Mouse (Mus musculus): ENCODE data around the gene Neil1. TPM values are rescaled to one million over a fixed set of nuclear protein-coding genes. Genes with fewer than 3 reads are reported as not detected.
A peak's percentile ranks its signal among the peaks of the same experiment; 100 is the strongest.

Neil1 gene
- polyA plus RNA-seq, 1 experiment: 49.1 TPM

DNA sequence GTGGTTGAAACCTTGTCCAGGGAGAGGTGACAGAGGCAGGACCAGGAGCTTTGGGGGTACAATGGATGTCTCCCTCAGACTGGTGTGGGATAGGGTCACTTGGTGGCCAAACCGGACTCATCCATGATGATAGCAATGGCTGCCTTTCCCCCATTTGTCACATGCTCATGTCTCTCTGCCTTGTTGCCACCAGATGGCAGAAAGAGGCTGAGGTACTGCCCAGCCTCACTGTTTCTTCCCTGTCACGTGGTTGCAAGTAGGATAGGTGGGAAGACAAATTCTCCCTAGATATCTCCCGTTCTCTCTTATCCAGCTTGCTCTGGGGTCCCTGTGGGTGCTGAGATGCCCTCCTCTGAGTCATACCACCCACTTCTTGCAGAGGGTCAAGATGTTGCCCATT lies 14.4 kb upstream of the Neil1 start:
- 5% methylated on average over 3 of the region's 3 CpGs for WGBS
- TF ChIP-seq POLR2A (IDR thresholded peaks at IDR 0.05; ENCODE audit: control insufficient read depth, extremely low read depth, insufficient read depth, low read length, poor library complexity) (no peak), CTCF (IDR thresholded peaks at IDR 0.05; ENCODE audit: borderline replicate concordance, control insufficient read depth, extremely low read depth, insufficient read depth, low read length, poor library complexity) (no peak)
- Histone ChIP-seq H3K27me3 (ENCODE audit: control insufficient read depth, insufficient read depth, low read length) (no peaks in the 10 kb centered on the region), H3K4me3 (ENCODE audit: control insufficient read depth, insufficient read depth, low read length) (no peak overlapping the region), H3K4me1 (replicated peaks; ENCODE audit: control insufficient read depth, insufficient read depth, low read length) (peaks cover 6% of the 10 kb centered on the region), H3K27ac (ENCODE audit: control insufficient read depth, insufficient read depth, low read length) (no peak overlapping the region), H3K36me3 (ENCODE audit: control insufficient read depth, insufficient read depth, low read length) (no peaks in the 10 kb centered on the region)
- no peak for DNase-seq

DNA sequence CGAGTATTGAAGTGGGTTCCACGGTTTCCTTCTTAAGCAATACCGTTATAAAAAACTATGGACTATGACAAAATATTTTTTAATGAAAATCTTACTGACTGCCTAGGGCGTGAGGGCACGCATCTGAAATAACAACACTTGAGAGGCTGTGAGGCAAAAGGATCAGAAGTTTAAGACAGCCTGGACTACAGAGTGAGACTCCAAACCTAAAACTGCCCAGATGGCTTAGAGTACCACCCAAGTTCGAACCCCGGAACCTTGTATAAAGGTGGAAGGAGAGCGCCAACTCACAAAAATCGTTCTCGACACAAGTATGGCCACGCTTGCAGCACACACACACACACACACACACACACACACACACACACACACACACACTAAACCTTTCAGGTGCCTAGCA lies 10.4 kb upstream of the Neil1 start:
- H3K4me1 ChIP-seq (replicated peaks; ENCODE audit: control insufficient read depth, insufficient read depth, low read length): peaks cover 16% of the 10 kb centered on the region
- WGBS: 37% methylated on average over 11 of the region's 11 CpGs
- H3K4me3 ChIP-seq (ENCODE audit: control insufficient read depth, insufficient read depth, low read length): no peak overlapping the region

DNA sequence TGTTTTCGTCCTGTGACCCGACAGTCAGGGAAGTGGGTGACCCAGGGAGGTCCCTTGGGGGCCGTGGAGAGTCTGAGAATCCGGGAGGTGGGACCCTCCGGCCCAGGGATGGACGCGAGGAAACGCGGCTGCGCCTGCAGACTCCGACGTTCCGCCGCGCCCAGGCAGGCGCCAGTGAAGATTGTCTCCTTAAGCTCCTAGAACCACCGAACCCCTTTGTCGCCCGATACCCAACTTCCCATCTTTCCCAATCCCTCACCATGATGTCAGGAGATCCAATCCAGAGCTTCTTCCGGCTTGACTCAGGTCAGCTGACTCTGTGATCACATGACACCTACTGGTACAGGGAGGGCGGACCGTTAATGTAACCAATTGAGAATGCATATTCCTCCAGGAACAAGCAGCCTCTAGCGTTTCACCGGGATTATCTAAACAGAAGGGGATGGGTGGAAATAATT lies 9.9 kb upstream of the Neil1 start, which contains the start of gene Commd4:
TSS of gene Commd4 (minus strand) at position 319 of the 458 bp plus-strand sequence.
- peak; percentile 84 for DNase-seq
- Histone ChIP-seq H3K4me3 (ENCODE audit: control insufficient read depth, insufficient read depth, low read length) (peak within 1 kb of the TSS; percentile 81), H3K4me1 (replicated peaks; ENCODE audit: control insufficient read depth, insufficient read depth, low read length) (peaks cover 16% of the 10 kb centered on the region), H3K27me3 (ENCODE audit: control insufficient read depth, insufficient read depth, low read length) (no peaks in the 10 kb centered on the region), H3K36me3 (ENCODE audit: control insufficient read depth, insufficient read depth, low read length) (peaks cover 9% of the 10 kb centered on the region), H3K27ac (ENCODE audit: control insufficient read depth, insufficient read depth, low read length) (peak within 1 kb of the TSS; percentile 77)
- TF ChIP-seq POLR2A (IDR thresholded peaks at IDR 0.05; ENCODE audit: control insufficient read depth, extremely low read depth, insufficient read depth, low read length, poor library complexity) (no peak), CTCF (IDR thresholded peaks at IDR 0.05; ENCODE audit: borderline replicate concordance, control insufficient read depth, extremely low read depth, insufficient read depth, low read length, poor library complexity) (no peak)
- WGBS: under 1% methylated on average over 24 of the region's 24 CpGs

More for the DNA sequence above, 10.4 kb upstream of the Neil1 start:
- H3K27me3 ChIP-seq (ENCODE audit: control insufficient read depth, insufficient read depth, low read length): no peaks in the 10 kb centered on the region
- no peak for TF ChIP-seq POLR2A (IDR thresholded peaks at IDR 0.05; ENCODE audit: control insufficient read depth, extremely low read depth, insufficient read depth, low read length, poor library complexity)
- no peak for TF ChIP-seq CTCF (IDR thresholded peaks at IDR 0.05; ENCODE audit: borderline replicate concordance, control insufficient read depth, extremely low read depth, insufficient read depth, low read length, poor library complexity)
- no peak for DNase-seq
- H3K27ac ChIP-seq (ENCODE audit: control insufficient read depth, insufficient read depth, low read length): no peak overlapping the region
- peaks cover 9% of the 10 kb centered on the region for H3K36me3 ChIP-seq (ENCODE audit: control insufficient read depth, insufficient read depth, low read length)

DNA sequence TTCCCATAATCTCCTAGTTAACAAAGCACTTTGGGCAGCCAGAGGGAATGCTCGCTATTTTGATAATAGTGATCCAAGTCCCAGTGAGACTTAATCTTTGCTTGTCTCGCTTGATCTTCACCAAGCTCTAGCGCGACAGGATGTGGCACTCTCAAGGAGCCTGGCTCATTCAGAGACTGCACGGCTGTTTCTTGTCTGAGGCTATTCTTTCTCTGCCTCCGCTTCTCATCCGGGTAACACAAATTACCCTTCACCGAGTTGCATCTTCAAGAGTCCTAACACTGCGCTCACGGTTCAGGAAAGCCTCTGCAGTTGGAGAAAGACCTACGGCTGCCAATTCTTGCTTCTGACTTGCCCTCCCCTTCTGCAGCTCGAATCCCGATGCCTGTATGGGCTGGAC lies 9.4 kb upstream of the Neil1 start:
- H3K36me3 ChIP-seq (ENCODE audit: control insufficient read depth, insufficient read depth, low read length): peaks cover 9% of the 10 kb centered on the region
- WGBS: 20% methylated on average over 13 of the region's 13 CpGs
- no peak for TF ChIP-seq POLR2A (IDR thresholded peaks at IDR 0.05; ENCODE audit: control insufficient read depth, extremely low read depth, insufficient read depth, low read length, poor library complexity)
- TF ChIP-seq CTCF (IDR thresholded peaks at IDR 0.05; ENCODE audit: borderline replicate concordance, control insufficient read depth, extremely low read depth, insufficient read depth, low read length, poor library complexity): no peak
- H3K4me3 ChIP-seq (ENCODE audit: control insufficient read depth, insufficient read depth, low read length): peak overlapping the region; percentile 81
- H3K27me3 ChIP-seq (ENCODE audit: control insufficient read depth, insufficient read depth, low read length): no peaks in the 10 kb centered on the region
- DNase-seq: no peak
- peaks cover 16% of the 10 kb centered on the region for H3K4me1 ChIP-seq (replicated peaks; ENCODE audit: control insufficient read depth, insufficient read depth, low read length)
- H3K27ac ChIP-seq (ENCODE audit: control insufficient read depth, insufficient read depth, low read length): peak overlapping the region; percentile 77

DNA sequence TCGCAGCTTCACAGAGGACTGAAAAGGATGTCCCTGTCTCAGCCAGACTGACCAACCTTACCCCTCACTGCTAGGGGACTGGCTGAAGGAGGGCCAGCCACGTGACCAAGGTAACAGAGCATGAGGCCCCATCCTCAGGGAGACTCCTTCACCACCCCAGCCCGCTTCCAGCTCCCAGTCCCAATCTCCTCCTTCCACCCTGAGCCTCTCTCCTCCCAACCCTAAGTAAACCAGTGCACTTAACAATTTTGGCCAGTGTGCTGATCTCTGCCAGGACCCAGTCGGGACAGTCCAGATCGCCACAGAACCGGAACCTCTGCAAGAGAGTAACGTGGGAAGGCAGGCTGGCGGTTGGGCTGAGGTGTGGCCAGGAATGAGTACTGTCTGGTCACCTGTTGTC lies 8.7 kb upstream of the Neil1 start:
- no peak for DNase-seq
- Histone ChIP-seq H3K27me3 (ENCODE audit: control insufficient read depth, insufficient read depth, low read length) (no peaks in the 10 kb centered on the region), H3K27ac (ENCODE audit: control insufficient read depth, insufficient read depth, low read length) (peak overlapping the region; percentile 69), H3K4me1 (replicated peaks; ENCODE audit: control insufficient read depth, insufficient read depth, low read length) (peaks cover 18% of the 10 kb centered on the region), H3K4me3 (ENCODE audit: control insufficient read depth, insufficient read depth, low read length) (no peak overlapping the region), H3K36me3 (ENCODE audit: control insufficient read depth, insufficient read depth, low read length) (peaks cover 9% of the 10 kb centered on the region)
- WGBS: 98% methylated on average over 8 of the region's 8 CpGs
- TF ChIP-seq CTCF (IDR thresholded peaks at IDR 0.05; ENCODE audit: borderline replicate concordance, control insufficient read depth, extremely low read depth, insufficient read depth, low read length, poor library complexity): no peak
- no peak for TF ChIP-seq POLR2A (IDR thresholded peaks at IDR 0.05; ENCODE audit: control insufficient read depth, extremely low read depth, insufficient read depth, low read length, poor library complexity)

DNA sequence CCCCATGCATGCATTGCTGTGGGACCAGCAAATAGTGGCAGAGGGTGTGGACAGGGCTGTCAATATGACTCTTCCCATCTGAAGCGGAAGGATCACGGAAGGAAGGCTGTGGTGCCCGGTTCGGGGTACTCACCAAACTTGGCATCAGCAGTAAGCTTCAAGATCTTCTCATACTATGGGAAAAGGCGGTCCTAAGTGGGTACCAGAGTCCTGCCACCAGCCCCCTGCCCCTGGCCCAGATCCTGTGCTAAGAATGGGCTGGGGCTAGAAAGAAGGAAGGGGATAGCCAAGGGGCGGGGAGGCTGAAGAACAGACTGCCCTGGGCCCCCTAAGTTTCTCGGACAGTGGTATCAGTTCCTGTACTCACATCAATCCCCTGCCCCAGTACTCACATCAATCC lies 8.3 kb upstream of the Neil1 start:
- H3K27ac ChIP-seq (ENCODE audit: control insufficient read depth, insufficient read depth, low read length): no peak overlapping the region
- H3K36me3 ChIP-seq (ENCODE audit: control insufficient read depth, insufficient read depth, low read length): peaks cover 9% of the 10 kb centered on the region
- no peak overlapping the region for H3K4me3 ChIP-seq (ENCODE audit: control insufficient read depth, insufficient read depth, low read length)
- H3K27me3 ChIP-seq (ENCODE audit: control insufficient read depth, insufficient read depth, low read length): no peaks in the 10 kb centered on the region
- DNase-seq: no peak
- TF ChIP-seq POLR2A (IDR thresholded peaks at IDR 0.05; ENCODE audit: control insufficient read depth, extremely low read depth, insufficient read depth, low read length, poor library complexity) (no peak), CTCF (IDR thresholded peaks at IDR 0.05; ENCODE audit: borderline replicate concordance, control insufficient read depth, extremely low read depth, insufficient read depth, low read length, poor library complexity) (no peak)
- peaks cover 18% of the 10 kb centered on the region for H3K4me1 ChIP-seq (replicated peaks; ENCODE audit: control insufficient read depth, insufficient read depth, low read length)
- 99% methylated on average over 7 of the region's 7 CpGs for WGBS

DNA sequence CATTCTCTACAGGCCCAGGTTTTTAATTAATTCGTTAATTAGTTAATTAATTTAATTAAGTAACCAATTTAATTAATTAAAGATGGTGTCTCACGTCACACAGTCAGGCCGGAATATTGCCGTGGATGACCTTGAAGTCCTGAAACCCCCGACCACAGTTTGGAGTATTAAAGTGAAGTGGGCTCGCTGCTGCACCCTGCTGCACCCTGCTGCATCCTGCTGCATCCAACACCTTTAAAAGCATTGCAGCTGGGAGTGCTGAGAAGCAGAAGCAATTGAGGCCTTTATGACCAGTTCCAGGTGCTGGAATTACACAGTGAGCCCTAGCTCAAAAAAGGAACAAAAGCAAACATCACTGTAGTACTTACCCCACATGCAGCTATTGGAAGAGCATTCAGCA lies 4.2 kb upstream of the Neil1 start:
- WGBS: 83% methylated on average over 6 of the region's 6 CpGs
- H3K27me3 ChIP-seq (ENCODE audit: control insufficient read depth, insufficient read depth, low read length): no peaks in the 10 kb centered on the region
- TF ChIP-seq POLR2A (IDR thresholded peaks at IDR 0.05; ENCODE audit: control insufficient read depth, extremely low read depth, insufficient read depth, low read length, poor library complexity) (no peak), CTCF (IDR thresholded peaks at IDR 0.05; ENCODE audit: borderline replicate concordance, control insufficient read depth, extremely low read depth, insufficient read depth, low read length, poor library complexity) (no peak)

More for the DNA sequence above, 4.2 kb upstream of the Neil1 start:
- Histone ChIP-seq H3K4me3 (ENCODE audit: control insufficient read depth, insufficient read depth, low read length) (no peak overlapping the region), H3K27ac (ENCODE audit: control insufficient read depth, insufficient read depth, low read length) (no peak overlapping the region), H3K4me1 (replicated peaks; ENCODE audit: control insufficient read depth, insufficient read depth, low read length) (peaks cover 23% of the 10 kb centered on the region), H3K36me3 (ENCODE audit: control insufficient read depth, insufficient read depth, low read length) (peaks cover 9% of the 10 kb centered on the region)
- no peak for DNase-seq
